Mouse (Mus musculus) kidney, adult 2 months (tissue): ENCODE data around the gene Rae1.

Experiments
- CTCF ChIP-seq: fragments of 200-500 bp; conservative IDR thresholded peaks from 2 replicates; pipeline ENCODE4 v1.5.1; 2011; ENCODE audit warnings: low read depth, mild to moderate bottlenecking, control low read depth, low read length, moderate library complexity, mixed read lengths; ENCODE audit not compliant: insufficient read depth, insufficient read length
- POLR2A ChIP-seq: fragments of 200-500 bp; IDR thresholded peaks from one replicate; pipeline ENCODE4 v1.6.1; 2011; ENCODE audit warnings: low read depth, low read length, control low read depth

- TF ChIP-seq CTCF (no peak), POLR2A (no peak)
Measured at GRCm38 (mm10) chr2:172976661-172977238, 23.2 kb upstream of the Rae1 start.
